Mouse (Mus musculus): ENCODE measurements around the gene Gng8.

- TF ChIP-seq RCOR1 (IDR thresholded peaks at IDR 0.05; ENCODE audit: low read depth, low read length) (no peak), USF2 (IDR thresholded peaks at IDR 0.05; ENCODE audit: borderline replicate concordance in 1 of 2, insufficient read depth in 1 of 2, low read depth in 1 of 2, low read length in 2 of 2) (no peak), EP300 (IDR thresholded peaks at IDR 0.05; ENCODE audit: low read depth in 1 of 2, low read length in 2 of 2) (no peak), CTCF (IDR thresholded peaks at IDR 0.05 in 2 of 3, conservative IDR thresholded peaks at IDR 0.05 in 1 of 3; ENCODE audit: control insufficient read depth in 1 of 3, insufficient read depth in 1 of 3, low read depth in 2 of 3, low read length in 3 of 3, poor library complexity in 1 of 3, severe bottlenecking in 1 of 3) (peak; percentile 72 to 93 (median 80))
Measured at GRCm38 (mm10) chr7:16937312-16937711, 45.7 kb downstream of the Gng8 start.

All from MEL (cell line).